18 mouse cellular contexts compared by ENCODE assay signal in the genomic region with DNA sequence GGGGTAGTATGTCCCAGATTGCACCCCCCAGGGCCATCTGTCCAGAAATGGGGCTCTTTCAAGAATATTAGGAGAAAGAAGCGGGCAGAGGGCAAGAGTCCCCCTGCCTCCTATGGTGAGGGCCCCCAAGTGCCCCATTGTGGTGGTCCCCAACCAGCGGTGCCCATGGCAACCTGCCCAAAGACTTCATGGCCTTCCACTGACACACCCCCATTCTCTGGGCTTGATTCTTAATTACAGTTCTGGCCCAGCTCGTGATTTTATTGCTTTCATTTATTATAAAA.
A peak's percentile ranks its signal among the peaks of the same experiment; 100 is the strongest.
DNase-seq lines count a peak whose midpoint lies in the region; ATAC-seq and TF ChIP-seq lines count a peak whose summit lies in the region.
"Had no signal": no experiment of that assay in that cellular context is flagged by ENCODE, and none has a peak within 500 bp of the region (broad histone marks: within the 10 kb centered on the region; RNA-seq: fewer than 3 reads in every experiment).

No protein-coding gene starts in this region.

- H3K4me2 ChIP-seq in forebrain, embryonic 13.5 days = peak overlapping the region; percentile 38
- H3K4me2 ChIP-seq in hindbrain, embryonic 13.5 days = peak overlapping the region; percentile 23; the same call in 1 of the 2 replicates
- H3K4me2 ChIP-seq in midbrain, embryonic 16.5 days (ENCODE audit: low read length) = no peak overlapping the region
- H3K4me2 ChIP-seq: liver, embryonic 12.5 days; lung, embryonic 15.5 days had no signal

- H3K36me3 ChIP-seq in forebrain, embryonic 13.5 days (ENCODE audit: poor library complexity, severe bottlenecking) = no peaks in the 10 kb centered on the region
- H3K36me3 ChIP-seq in hindbrain, embryonic 13.5 days = no peaks in the 10 kb centered on the region
- H3K36me3 ChIP-seq in midbrain, embryonic 16.5 days (ENCODE audit: control insufficient read depth, insufficient read depth, low read length) = no peaks in the 10 kb centered on the region
- H3K36me3 ChIP-seq in thymus, adult 2 months (ENCODE audit: control insufficient read depth, insufficient read depth, low read length) = no peaks in the 10 kb centered on the region
- H3K36me3 ChIP-seq: limb, embryonic 10.5 days; liver, embryonic 12.5 days; lung, embryonic 15.5 days had no signal

- peaks cover 25% of the 10 kb centered on the region for H3K4me1 ChIP-seq in forebrain, embryonic 13.5 days
- peaks cover 29% of the 10 kb centered on the region for H3K4me1 ChIP-seq in hindbrain, embryonic 13.5 days (replicated peaks)
- H3K4me1 ChIP-seq in midbrain, embryonic 16.5 days (ENCODE audit: control insufficient read depth, insufficient read depth, low read length) = peaks cover 13% of the 10 kb centered on the region
- no peaks in the 10 kb centered on the region for H3K4me1 ChIP-seq in thymus, adult 2 months (replicated peaks; ENCODE audit: control insufficient read depth, insufficient read depth, low read length)
- H3K4me1 ChIP-seq: liver, embryonic 12.5 days; lung, embryonic 15.5 days had no signal

- H3K4me3 ChIP-seq in forebrain, embryonic 13.5 days = no peak overlapping the region
- no peak overlapping the region for H3K4me3 ChIP-seq in hindbrain, embryonic 13.5 days
- H3K4me3 ChIP-seq in midbrain, embryonic 16.5 days (ENCODE audit: low read depth, low read length) = no peak overlapping the region
- no peak overlapping the region for H3K4me3 ChIP-seq in thymus, adult 2 months (ENCODE audit: control insufficient read depth, insufficient read depth, low read length)
- H3K4me3 ChIP-seq: layer of hippocampus, adult 2 months; limb, embryonic 10.5 days; liver, embryonic 12.5 days; lung, embryonic 15.5 days had no signal

- WGBS in forebrain, embryonic 13.5 days = 10% methylated on average over 3 of the region's 3 CpGs
- WGBS in hindbrain, embryonic 13.5 days = 23% methylated on average over 3 of the region's 3 CpGs
- WGBS in midbrain, embryonic 16.5 days = 30% methylated on average over 3 of the region's 3 CpGs
- WGBS in thymus, adult 2 months = 81% methylated on average over 3 of the region's 3 CpGs

- DNase-seq in cerebellum, postnatal 10 days = peak; percentile 47 to 67
- DNase-seq in cerebellum, adult 11-12 months = no peak
- DNase-seq in gastrocnemius, postnatal 4 days (ENCODE audit: low spot score in 2 of 2) = no peak
- no peak for DNase-seq in thymus, adult 2 months
- DNase-seq in retina, embryonic 14.5 days (ENCODE audit: low spot score) = no peak
- DNase-seq: cerebellum, adult 9-11 months; embryo, embryonic 11 days; gastrocnemius, postnatal 14 days; heart, postnatal 14 days; thymus, postnatal 14 days had no signal

- ATAC-seq in forebrain, embryonic 13.5 days = no peak
- ATAC-seq in hindbrain, embryonic 13.5 days (ENCODE audit: low FRiP score) = peak; percentile 51; the same call in 1 of the 2 replicates
- no peak for ATAC-seq in midbrain, embryonic 16.5 days
- ATAC-seq: liver, embryonic 12.5 days had no signal

- no peak for TF ChIP-seq CTCF in thymus, adult 2 months (IDR thresholded peaks at IDR 0.05; ENCODE audit: borderline replicate concordance, control insufficient read depth, extremely low read depth, insufficient read depth, low read length, poor library complexity)

- 0 out of 2 replicates have a peak, but pooled peaks cover 3% of the 10 kb centered on the region for H3K27me3 ChIP-seq in forebrain, embryonic 13.5 days
- H3K27me3 ChIP-seq in hindbrain, embryonic 13.5 days = peaks cover 13% of the 10 kb centered on the region; the same call in 1 of the 2 replicates
- no peaks in the 10 kb centered on the region for H3K27me3 ChIP-seq in midbrain, embryonic 16.5 days (ENCODE audit: control insufficient read depth, insufficient read depth, low read depth, low read length)
- no peaks in the 10 kb centered on the region for H3K27me3 ChIP-seq in thymus, adult 2 months (ENCODE audit: control insufficient read depth, insufficient read depth, low read length)
- H3K27me3 ChIP-seq: lung, embryonic 15.5 days had no signal

- H3K9ac ChIP-seq in forebrain, embryonic 13.5 days = no peak overlapping the region; the same call in 1 of the 2 replicates
- H3K9ac ChIP-seq in hindbrain, embryonic 13.5 days = no peak overlapping the region
- no peak overlapping the region; the same call in 1 of the 2 replicates for H3K9ac ChIP-seq in midbrain, embryonic 16.5 days (ENCODE audit: low read depth, low read length)
- H3K9ac ChIP-seq: liver, embryonic 12.5 days; lung, embryonic 15.5 days had no signal

- no peaks in the 10 kb centered on the region for H3K9me3 ChIP-seq in forebrain, embryonic 13.5 days (replicated peaks)
- no peaks in the 10 kb centered on the region for H3K9me3 ChIP-seq in hindbrain, embryonic 13.5 days
- no peaks in the 10 kb centered on the region for H3K9me3 ChIP-seq in midbrain, embryonic 16.5 days (replicated peaks; ENCODE audit: control insufficient read depth, low read length, poor library complexity, severe bottlenecking)
- H3K9me3 ChIP-seq: limb, embryonic 10.5 days; liver, embryonic 12.5 days; lung, embryonic 15.5 days had no signal

- no peak for TF ChIP-seq POLR2A in thymus, adult 2 months (IDR thresholded peaks at IDR 0.05; ENCODE audit: control insufficient read depth, extremely low read depth, insufficient read depth, low read length, poor library complexity)

- H3K27ac ChIP-seq in forebrain, embryonic 13.5 days = peak overlapping the region; percentile 44; the same call in 1 of the 2 replicates
- H3K27ac ChIP-seq in hindbrain, embryonic 13.5 days = 0 out of 2 replicates have a peak overlapping the region, but pooled peaks have one; percentile 23
- peak overlapping the region; percentile 44; the same call in 1 of the 2 replicates for H3K27ac ChIP-seq in midbrain, embryonic 16.5 days (ENCODE audit: low read length)
- no peak overlapping the region for H3K27ac ChIP-seq in thymus, adult 2 months (ENCODE audit: control insufficient read depth, insufficient read depth, low read length)
- H3K27ac ChIP-seq: layer of hippocampus, adult 2 months; limb, embryonic 10.5 days; liver, embryonic 12.5 days; lung, embryonic 15.5 days; macrophage had no signal

Comparison
In these comparisons a context has a peak if more than half of its experiments do, and no peak if none do; other contexts are left out.
1. DNase-seq: peak in cerebellum, postnatal 10 days (2 of 2); none in cerebellum, adult 11-12 months (single experiment), gastrocnemius, postnatal 4 days (0 of 2), thymus, adult 2 months (single experiment) and retina, embryonic 14.5 days (single experiment).